Mouse (Mus musculus): ENCODE measurements around the gene Hexdc.
A peak's percentile ranks its signal among the peaks of the same experiment; 100 is the strongest.

- peak; percentile 90 for TF ChIP-seq TAL1 (IDR thresholded peaks at IDR 0.05; ENCODE audit: low read length)
- TF ChIP-seq GATA1 (IDR thresholded peaks at IDR 0.05; ENCODE audit: low read length): peak; percentile 89
Observed at GRCm38 (mm10) chr11:121239669-121240068, 35.4 kb downstream of the Hexdc start.

All from erythroblast, embryonic 14.5 days (primary cell).